Mouse (Mus musculus) spleen, adult 2 months (tissue): Measurements from ENCODE around the gene Unc5a. TPM values are rescaled to one million over a fixed set of nuclear protein-coding genes. Genes with fewer than 3 reads are reported as not detected.
A peak's percentile ranks its signal among the peaks of the same experiment; 100 is the strongest.

Experiments
- DNase-seq, 2 experiments: peaks; one replicate each; pipeline versions ENCODE4 v3.0.0 to v3.0.0-alpha.2; 2012 to 2021; ENCODE audit warnings: low spot score in 2 of 2, low read depth in 1 of 2
- H3K27ac ChIP-seq: fragments of 200-500 bp; 2 replicates; pipeline ENCODE4 v1.5.1; 2012; ENCODE audit warnings: low read length, inconsistent platforms; ENCODE audit not compliant: insufficient read depth
- H3K27me3 ChIP-seq: fragments of 200-500 bp; 2 replicates; pipeline ENCODE4 v1.6.1; 2012; ENCODE audit warnings: mild to moderate bottlenecking, moderate library complexity, low read length, inconsistent platforms; ENCODE audit not compliant: control insufficient read depth, insufficient read depth
- H3K36me3 ChIP-seq: fragments of 200-500 bp; 2 replicates; pipeline ENCODE4 v1.6.1; 2012; ENCODE audit warnings: mild to moderate bottlenecking, low read length, inconsistent platforms; ENCODE audit not compliant: control insufficient read depth, insufficient read depth
- H3K4me1 ChIP-seq: fragments of 200-500 bp; 2 replicates; pipeline ENCODE4 v1.6.1; 2011; ENCODE audit warnings: inconsistent platforms; ENCODE audit not compliant: control insufficient read depth, insufficient read depth, insufficient read length
- H3K4me3 ChIP-seq: fragments of 200-500 bp; 2 replicates; pipeline ENCODE4 v1.5.1; 2011; ENCODE audit warnings: mild to moderate bottlenecking, inconsistent platforms; ENCODE audit not compliant: insufficient read depth, insufficient read length; ENCODE audit errors: extremely low read depth
- CTCF ChIP-seq: fragments of 200-500 bp; IDR thresholded peaks from 2 replicates; pipeline ENCODE4 v1.5.1; 2011; ENCODE audit warnings: mild to moderate bottlenecking, inconsistent platforms; ENCODE audit not compliant: insufficient read depth, insufficient read length, insufficient replicate concordance; ENCODE audit errors: extremely low read depth
- POLR2A ChIP-seq: fragments of 200-500 bp; IDR thresholded peaks from 2 replicates; pipeline ENCODE4 v1.6.1; 2011; ENCODE audit warnings: low read depth, low read length, inconsistent platforms
- whole genome bisulfite sequencing: fragments of 180-500 bp; shearing (Covaris S2); methylation state at CpG from one replicate; pipeline ENCODE4 v1.1.7; 2018; 5-methylcytosine and 5-hydroxymethylcytosine counted together
- polyA plus RNA-seq: library from polyadenylated mRNA; depleted of rRNA; stranded (reverse); fragments of >200 nt; gene quantifications from 2 replicates; pipeline ENCODE4 v1.2.3, GENCODE M21; 2012; rRNA removed

Unc5a gene
- polyA plus RNA-seq, 1 experiment: 3.9 TPM

GRCm38 (mm10) chr13:55024215-55024614, 75.0 kb downstream of the Unc5a start:
- WGBS: 29% methylated on average over 2 of the region's 2 CpGs
- Histone ChIP-seq H3K27me3 (no peaks in the 10 kb centered on the region), H3K4me3 (no peak overlapping the region), H3K36me3 (peaks cover 6% of the 10 kb centered on the region), H3K27ac (0 out of 2 replicates have a peak overlapping the region, but pooled peaks have one; percentile 9), H3K4me1 (peaks cover 20% of the 10 kb centered on the region)
- TF ChIP-seq POLR2A (no peak), CTCF (no peak)
- DNase-seq: no peak

GRCm38 (mm10) chr13:55040016-55040415, 90.8 kb downstream of the Unc5a start:
- Histone ChIP-seq H3K27ac (no peak overlapping the region), H3K27me3 (no peaks in the 10 kb centered on the region), H3K36me3 (peaks cover 6% of the 10 kb centered on the region), H3K4me3 (no peak overlapping the region), H3K4me1 (no peaks in the 10 kb centered on the region)
- no peak for DNase-seq
- TF ChIP-seq POLR2A: no peak
- TF ChIP-seq CTCF: no peak
- WGBS: 49% methylated on average over 2 of the region's 2 CpGs

- WGBS: 96% methylated on average over 3 of the region's 3 CpGs
- Histone ChIP-seq H3K4me1 (no peaks in the 10 kb centered on the region), H3K27me3 (no peaks in the 10 kb centered on the region), H3K36me3 (peaks cover 10% of the 10 kb centered on the region), H3K27ac (no peak overlapping the region), H3K4me3 (no peak overlapping the region)
- no peak for TF ChIP-seq CTCF
- no peak for DNase-seq
Observed at GRCm38 (mm10) chr13:55047706-55048105, 98.5 kb downstream of the Unc5a start.

Other genes starting within 250 kb of the Unc5a start
- gene Cdhr2, start 247.9 kb upstream of the Unc5a start, polyA plus RNA-seq: 0.04 and 0.11 TPM in 2 replicates
- 0.05 and 0.06 TPM in 2 replicates for gene Gprin1, start 199.5 kb upstream of the Unc5a start, polyA plus RNA-seq
- gene Sncb, start 182.8 kb upstream of the Unc5a start, polyA plus RNA-seq: 0.16 and 0.22 TPM in 2 replicates
- gene Eif4e1b, start 165.4 kb upstream of the Unc5a start, polyA plus RNA-seq: not detected in 2 replicates
- 5.2 and 6.2 TPM in 2 replicates for gene Tspan17, start 160.0 kb upstream of the Unc5a start, polyA plus RNA-seq
- gene Hk3, start 72.0 kb downstream of the Unc5a start, polyA plus RNA-seq: 14.1 and 18.1 TPM in 2 replicates
- 4.9 and 5.1 TPM in 2 replicates for gene Uimc1, start 150.9 kb downstream of the Unc5a start, polyA plus RNA-seq
- 13.9 and 14.5 TPM in 2 replicates for gene Zfp346, start 155.9 kb downstream of the Unc5a start, polyA plus RNA-seq
- not detected in 2 replicates for gene Gm17617, start 184.1 kb downstream of the Unc5a start, polyA plus RNA-seq
- gene Fgfr4, start 203.2 kb downstream of the Unc5a start, polyA plus RNA-seq: 8.4 and 12.0 TPM in 2 replicates